Mouse (Mus musculus) regulatory T cell (primary cell): ENCODE data around the gene Il17rb.

Source experiments
- in situ Hi-C: fragments of 300-600 bp; cut with MboI, MseI; formaldehyde crosslinking; loops from one replicate; pipeline ENCODE4 v1.15.1; 2025; ENCODE audit warnings: high pct_unique_total_duplicates

Il17rb gene

GRCm38 (mm10) chr14:29967611-29968010 lies 41.1 kb downstream of the Il17rb start:
- in situ Hi-C loops = loop anchor here (5.0 kb wide), 1 partner anchor 510 kb away; the partner anchor contains the start of gene Dcp1a

- in situ Hi-C loops = no loop called here
These were observed 51.3 kb downstream of the Il17rb start for GRCm38 (mm10) chr14:29957393-29957792.

- in situ Hi-C loops = no loop called here
These were observed 57.9 kb downstream of the Il17rb start for GRCm38 (mm10) chr14:29950805-29951204.

- in situ Hi-C loops = no loop called here
These were observed 61.9 kb downstream of the Il17rb start for GRCm38 (mm10) chr14:29946761-29947309.
